Mouse (Mus musculus): Measurements from ENCODE around the gene Arid2.

- TF ChIP-seq CHD2 (IDR thresholded peaks at IDR 0.05; ENCODE audit: low read length) (no peak), CTCF (conservative IDR thresholded peaks at IDR 0.05 in 1 of 2, IDR thresholded peaks at IDR 0.05 in 1 of 2; ENCODE audit: low read depth in 2 of 2, low read length in 2 of 2) (no peak)
Observed at GRCm38 (mm10) chr15:96405548-96405947, 118.2 kb downstream of the Arid2 start.
